Mouse (Mus musculus) hematopoietic stem cell, adult 5-6 weeks (primary cell): ENCODE data around the gene Pde2a. TPM values are rescaled to one million over a fixed set of nuclear protein-coding genes. Genes with fewer than 3 reads are reported as not detected.

ENCODE experiments used
- ATAC-seq, 2 experiments: fragments of 125-278 bp in 1 of 2; replicated peaks in 1 of 2; 2 replicates each; pipeline ENCODE4 v1.8.0; 2016 to 2017; ENCODE audit warnings: inconsistent platforms in 2 of 2, mild to moderate bottlenecking in 2 of 2, moderate number of reproducible peaks in 2 of 2, low read depth in 1 of 2, moderate TSS enrichment in 1 of 2; ENCODE audit not compliant: low FRiP score in 2 of 2, poor library complexity in 2 of 2, severe bottlenecking in 2 of 2, insufficient read depth in 1 of 2, low TSS enrichment in 1 of 2
- total RNA-seq: library from RNA; stranded (forward); fragments of 172-1452, 232-1000 nt; gene quantifications from 2 replicates; pipeline ENCODE4 v1.2.3, GENCODE M21; 2017

The Pde2a gene
- total RNA-seq, 1 experiment from 2014 or later, result 2.4 TPM

DNA sequence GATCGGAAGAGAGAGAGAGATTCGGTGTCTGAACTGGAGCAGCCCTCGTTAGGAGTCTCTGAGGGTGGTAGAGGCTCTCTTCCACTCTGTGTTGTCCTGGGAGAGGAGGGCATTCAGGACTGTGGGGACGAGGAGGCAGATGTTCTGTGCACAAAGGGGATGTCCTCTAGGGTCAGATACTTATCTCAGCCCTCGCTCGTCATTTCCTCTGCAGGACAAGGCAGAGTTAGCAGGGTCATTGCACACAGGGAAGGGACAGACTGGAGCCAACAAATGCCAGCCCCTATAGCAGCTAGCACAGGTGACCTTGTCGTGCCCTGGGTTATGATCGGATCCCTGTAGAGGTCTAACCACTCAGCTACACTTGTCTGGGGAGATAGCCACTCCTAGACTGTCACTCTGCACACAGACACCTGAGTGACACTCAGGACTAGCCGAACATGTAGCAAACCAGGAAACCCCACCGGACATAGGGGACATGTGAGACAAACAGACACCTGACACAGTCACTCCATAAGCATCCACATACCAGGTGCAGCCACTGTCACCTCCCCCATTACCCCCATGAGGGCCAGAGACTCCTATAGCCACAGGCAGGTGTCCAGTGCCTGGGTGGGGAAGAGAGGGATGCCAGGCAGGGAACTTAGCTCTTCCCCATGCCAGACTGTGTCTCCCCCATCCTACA is 38.6 kb downstream of the Pde2a start:
- no peak for ATAC-seq

- no peak for ATAC-seq
Measured at GRCm38 (mm10) chr7:101460608-101460957, 39.1 kb downstream of the Pde2a start.

DNA sequence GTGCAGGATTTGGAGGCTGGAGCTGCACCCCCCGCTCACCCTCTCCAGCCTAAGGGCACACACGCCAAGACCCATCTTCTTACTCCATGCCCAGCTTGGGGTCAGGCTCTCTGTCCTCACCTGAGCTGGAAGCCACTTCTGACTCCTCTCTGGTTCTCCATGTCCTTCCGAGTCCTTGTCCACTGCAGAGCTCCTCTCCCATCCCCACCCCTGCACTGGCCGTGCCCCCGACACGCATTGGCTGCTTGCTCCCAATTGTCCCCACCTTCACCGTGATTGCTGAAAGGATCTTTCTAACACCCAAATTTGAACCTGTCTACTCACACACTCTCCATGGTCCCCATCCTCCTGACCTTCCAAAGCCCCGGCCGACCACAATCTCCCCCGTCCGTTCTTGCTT is 40.1 kb downstream of the Pde2a start:
- no peak for ATAC-seq

GRCm38 (mm10) chr7:101462327-101463068 is 41.0 kb downstream of the Pde2a start:
- no peak for ATAC-seq

- ATAC-seq, result no peak
Measured at GRCm38 (mm10) chr7:101463665-101464271, 42.3 kb downstream of the Pde2a start.

DNA sequence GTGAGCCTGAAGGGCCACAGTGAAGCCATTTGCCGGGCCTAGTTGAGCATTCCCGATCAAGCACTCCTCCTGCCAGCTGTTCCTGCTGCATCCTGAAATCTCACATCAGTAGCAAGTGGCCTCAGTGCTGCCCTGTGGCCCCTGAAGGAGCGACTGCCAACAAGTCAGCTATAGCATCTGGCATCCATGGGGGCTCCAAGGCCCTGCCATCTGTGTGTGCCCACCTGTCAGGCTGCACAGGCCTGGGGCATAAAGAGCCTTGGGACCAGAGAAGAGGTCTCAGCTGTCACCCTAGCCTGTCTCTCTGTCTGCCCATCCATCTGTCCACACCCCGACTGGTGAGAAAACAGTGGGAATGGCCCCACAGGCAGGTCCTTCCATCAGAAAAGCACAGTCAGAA is 43.4 kb downstream of the Pde2a start:
- no peak for ATAC-seq

DNA sequence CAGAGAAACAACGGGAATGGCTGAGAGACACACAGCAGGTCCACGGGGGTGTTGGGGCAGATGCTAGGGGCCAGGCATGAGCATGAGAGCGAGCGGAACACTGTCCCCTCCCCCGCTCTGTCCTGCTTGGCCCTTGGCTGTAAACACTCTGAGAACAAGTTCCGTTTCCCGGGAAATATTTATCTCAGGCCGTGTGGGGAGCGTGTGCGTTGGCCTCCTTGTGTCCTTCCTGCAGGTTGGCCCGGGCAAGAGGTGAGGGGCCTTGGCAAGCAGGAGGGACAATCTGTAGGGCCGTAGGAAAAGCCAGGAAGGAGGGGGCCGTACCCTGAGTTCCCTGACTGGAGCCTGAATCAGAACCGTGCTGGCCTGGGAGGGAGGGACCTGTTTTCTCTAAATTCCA is 43.9 kb downstream of the Pde2a start:
- ATAC-seq, result no peak

DNA sequence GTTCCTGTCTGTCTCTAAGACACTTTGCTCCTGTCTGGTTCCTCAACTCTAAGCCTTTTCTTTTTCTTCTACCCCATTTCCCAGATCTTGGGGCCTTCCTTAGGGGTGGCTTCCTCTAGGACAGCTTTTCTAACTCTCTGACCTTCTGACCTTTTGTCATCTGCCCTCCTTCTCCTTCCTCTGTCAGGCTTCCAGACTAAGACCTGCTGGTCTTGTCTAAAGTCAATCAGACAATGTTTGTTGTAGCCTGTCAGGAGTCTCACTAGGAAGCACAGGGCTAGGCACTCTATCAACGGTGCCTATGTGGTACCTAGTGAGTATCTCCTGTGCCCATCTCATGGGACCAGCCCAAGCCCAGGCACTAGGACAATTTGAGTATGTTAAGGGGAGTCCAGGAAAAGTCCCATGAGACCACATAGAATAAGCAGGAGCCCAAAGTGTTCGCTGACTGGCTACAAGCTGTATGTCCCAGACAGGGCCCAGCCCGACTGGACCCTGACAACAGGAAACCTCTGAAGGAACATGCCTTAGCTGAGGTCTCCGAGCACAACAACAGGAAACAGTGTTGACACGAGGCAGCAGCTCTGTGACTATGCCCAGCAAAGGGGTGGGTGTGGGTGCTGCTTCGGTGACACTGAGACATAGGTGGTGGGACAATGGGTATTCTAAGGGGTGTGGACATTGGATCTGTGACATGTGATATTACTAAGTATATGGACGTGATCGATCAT is 44.5 kb downstream of the Pde2a start:
- ATAC-seq, result peak; percentile 66

DNA sequence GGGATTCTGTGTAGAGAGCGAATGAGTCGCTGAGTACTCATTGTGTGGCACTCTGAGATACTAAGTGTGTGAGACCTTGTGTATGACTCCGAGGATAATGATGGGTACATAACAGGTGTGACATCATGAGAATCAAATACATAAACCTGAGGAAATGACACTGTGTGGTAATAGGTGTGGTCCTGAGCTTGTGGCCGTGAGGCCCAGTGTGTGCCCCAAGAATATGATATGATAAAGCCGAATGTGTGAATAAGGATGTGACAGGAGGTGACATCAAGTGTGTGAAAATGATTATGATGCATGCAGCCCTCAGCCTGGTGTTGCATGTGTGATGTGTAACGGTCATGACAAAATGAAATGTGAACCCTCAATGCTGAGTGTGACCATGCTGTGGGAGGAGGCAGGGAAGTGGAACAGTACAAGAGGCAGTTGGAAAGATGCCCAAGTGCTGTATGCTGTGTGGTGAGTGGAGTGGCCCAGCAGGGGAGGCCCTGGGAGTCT is 45.1 kb downstream of the Pde2a start:
- peak; percentile 72 to 79 for ATAC-seq

GRCm38 (mm10) chr7:101471423-101471822 is 49.9 kb downstream of the Pde2a start:
- ATAC-seq, result no peak

DNA sequence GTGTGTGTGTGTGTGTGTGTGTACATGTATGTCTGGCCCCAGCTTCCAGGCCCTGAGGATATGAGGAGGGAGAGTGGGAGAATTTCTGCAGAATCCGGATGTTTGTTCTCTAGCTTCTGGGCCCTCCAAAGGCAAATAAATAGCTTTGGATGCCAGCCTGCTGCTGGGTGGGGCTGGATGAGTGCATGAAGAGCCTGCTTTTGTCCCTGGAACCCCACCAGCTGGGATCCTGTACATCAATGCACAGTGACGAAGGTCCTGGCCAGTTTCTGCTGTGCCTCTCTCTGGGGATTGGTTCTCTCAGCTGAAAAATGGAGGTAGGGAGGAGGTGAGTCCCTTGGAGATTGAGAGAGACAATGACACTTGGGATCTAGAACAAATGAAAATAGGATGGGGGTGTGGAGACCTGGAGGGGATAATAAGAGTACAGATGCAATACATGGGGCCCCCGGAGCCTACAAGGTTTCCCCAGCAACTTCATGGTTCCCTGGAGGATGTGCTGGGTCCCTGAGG is 50.5 kb downstream of the Pde2a start:
- ATAC-seq, result no peak

DNA sequence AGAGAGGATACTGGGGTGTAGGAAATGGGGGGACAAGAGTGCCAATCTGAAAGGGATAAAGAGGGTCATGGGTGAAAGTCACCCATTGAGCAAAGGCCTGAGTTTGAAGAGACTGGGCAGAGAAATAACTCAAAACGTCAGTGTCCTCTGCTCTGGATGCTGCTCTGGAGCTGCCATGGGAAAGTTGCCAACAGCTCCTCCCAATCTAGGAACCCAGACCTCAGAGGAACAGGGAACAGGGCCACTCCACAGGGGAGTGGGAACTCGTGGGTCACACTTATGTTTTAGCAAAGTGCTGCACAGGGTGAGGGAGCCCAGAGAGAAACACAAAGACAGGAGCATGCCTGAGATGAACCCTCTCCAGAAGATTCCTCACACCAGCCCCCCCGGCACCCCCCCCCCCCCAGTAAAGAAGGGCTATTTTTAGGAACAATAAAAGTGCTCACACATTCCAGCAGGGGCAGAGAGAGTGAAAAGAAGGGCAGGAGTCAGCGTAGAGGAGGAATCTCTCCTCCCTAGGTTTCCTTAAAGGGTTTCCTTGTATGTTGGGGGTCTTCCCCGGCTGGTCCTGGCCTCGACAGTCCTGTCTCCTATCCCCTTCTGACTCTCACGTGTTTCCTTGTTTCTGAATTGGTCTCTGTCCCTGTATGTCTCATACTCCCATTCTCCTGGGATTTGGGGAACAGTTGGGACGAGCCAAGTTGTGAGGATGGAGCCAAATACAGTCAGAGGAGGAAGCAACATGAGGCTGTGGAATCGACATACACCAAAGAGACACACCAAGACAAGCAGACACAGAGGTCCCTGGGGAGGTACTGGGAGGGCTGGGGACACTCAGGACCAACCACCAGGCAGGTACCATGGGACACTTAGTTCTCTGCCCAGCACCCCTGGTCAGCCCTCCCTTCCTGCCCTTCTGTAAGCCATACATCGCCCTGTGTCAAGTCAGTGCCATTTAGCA is 51.4 kb downstream of the Pde2a start:
- no peak for ATAC-seq

DNA sequence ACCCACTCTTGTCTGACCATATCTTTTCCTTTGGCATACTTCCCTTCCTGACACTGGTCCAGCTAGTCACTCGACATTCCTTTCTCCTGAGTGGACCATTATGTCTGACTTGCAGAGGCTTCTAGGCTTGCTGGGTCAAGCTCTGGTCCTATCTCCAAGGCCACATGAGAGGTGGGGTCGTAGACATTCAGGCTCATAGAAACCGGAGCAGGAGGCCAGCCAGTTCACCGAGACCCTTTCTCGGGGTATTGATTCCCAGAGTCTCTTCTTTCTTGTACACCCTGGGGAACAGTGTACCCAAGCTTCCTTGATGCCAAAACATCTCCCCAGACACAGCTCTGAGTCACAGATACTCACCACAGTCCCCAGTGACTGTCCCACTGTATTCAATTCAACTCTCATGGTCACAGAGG is 52.9 kb downstream of the Pde2a start:
- ATAC-seq, result no peak

GRCm38 (mm10) chr7:101476028-101476427 is 54.5 kb downstream of the Pde2a start:
- no peak for ATAC-seq

- ATAC-seq, result no peak
Measured at GRCm38 (mm10) chr7:101476493-101476892, 55.0 kb downstream of the Pde2a start.

GRCm38 (mm10) chr7:101477200-101477599 is 55.7 kb downstream of the Pde2a start:
- no peak for ATAC-seq

DNA sequence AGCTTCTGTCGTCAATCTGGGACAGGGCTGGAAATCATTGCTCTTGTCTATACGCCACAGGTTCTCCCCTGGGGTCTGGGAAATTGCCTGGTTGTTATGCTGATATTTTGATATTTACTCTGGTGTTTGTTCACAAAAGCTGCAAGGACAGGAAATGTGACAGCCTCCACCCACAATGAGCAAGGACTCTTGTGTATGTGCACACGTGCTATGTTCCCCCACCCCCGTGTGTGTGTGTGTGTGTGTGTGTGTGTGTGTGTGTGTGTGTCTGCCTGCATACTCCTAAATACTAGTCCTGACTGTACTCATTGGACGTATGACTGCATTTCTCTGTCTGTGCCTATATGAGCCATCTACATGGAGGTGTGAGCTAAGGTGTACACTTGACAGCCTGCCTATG is 56.6 kb downstream of the Pde2a start:
- ATAC-seq, result no peak; a peak in 1 of 4 replicates
